Mouse (Mus musculus): ENCODE measurements around the gene Cers2. TPM values are rescaled to one million over a fixed set of nuclear protein-coding genes. Genes with fewer than 3 reads are reported as not detected.
"Not testable (repeated sequence)": the region's sequence is repeated elsewhere in the genome, so short reads cannot be mapped to it uniquely, and the experiment has no call there.

The Cers2 gene
- total RNA-seq, 2 experiments from 2014 or later = 59.4 to 62.9 TPM

DNA sequence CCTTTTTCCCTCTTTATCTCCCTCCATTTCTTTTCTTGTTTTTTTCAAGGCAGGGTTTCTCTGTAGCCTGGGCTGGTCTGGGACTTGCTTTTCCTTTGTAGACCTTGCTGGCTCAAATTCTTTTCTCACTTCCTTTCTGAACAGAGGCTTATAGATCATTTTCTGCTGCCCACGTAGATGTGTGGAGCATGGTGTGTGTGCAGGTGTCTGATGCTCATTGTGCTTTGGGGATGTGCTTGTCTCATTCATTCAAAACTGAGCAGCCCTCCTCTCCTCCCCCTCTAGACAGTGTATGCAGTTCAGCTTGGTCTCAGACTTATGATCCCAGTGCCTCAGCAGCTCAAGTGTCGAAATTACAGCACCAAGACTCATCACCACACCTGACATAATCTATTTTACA lies 4.5 kb downstream of the Cers2 start:
- no peak for DNase-seq

- peak in 1 of 2 experiments; percentile 45 for DNase-seq
Observed at GRCm38 (mm10) chr3:95319701-95320625, 5.4 kb downstream of the Cers2 start.

GRCm38 (mm10) chr3:95323429-95323828 lies 8.8 kb downstream of the Cers2 start:
- DNase-seq = no peak

- DNase-seq = no peak
Observed at GRCm38 (mm10) chr3:95324454-95325144, 10.0 kb downstream of the Cers2 start.

- DNase-seq = no peak
Observed at GRCm38 (mm10) chr3:95328803-95329404, 14.3 kb downstream of the Cers2 start.

- no peak for DNase-seq
Observed at GRCm38 (mm10) chr3:95331528-95331927, 16.9 kb downstream of the Cers2 start.

DNA sequence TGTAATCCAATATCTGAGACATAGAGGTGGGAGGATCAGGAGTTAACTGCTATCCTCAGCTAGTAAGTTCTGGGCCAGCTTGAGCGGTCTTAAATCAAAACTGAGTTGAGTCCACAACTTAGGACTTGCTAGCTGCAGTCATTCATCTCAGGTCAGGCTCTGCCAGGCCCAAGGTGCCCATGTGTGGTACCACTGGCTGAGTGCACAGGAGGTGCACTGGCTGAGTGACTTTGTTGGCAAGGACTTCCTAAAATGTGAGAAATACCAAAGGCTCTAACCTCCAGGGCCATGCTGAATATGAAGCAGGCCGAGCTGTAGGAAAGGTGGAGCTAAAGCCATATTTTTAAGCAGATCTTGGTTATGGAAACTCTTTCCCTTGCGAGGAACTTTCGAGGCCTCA lies 22.8 kb downstream of the Cers2 start:
- DNase-seq = no peak

GRCm38 (mm10) chr3:95338251-95338650 lies 23.7 kb downstream of the Cers2 start:
- no peak for DNase-seq

- DNase-seq = not testable (repeated sequence)
Observed at GRCm38 (mm10) chr3:95343356-95344000, 28.9 kb downstream of the Cers2 start.

GRCm38 (mm10) chr3:95346454-95346853 lies 31.9 kb downstream of the Cers2 start:
- no peak for DNase-seq

DNA sequence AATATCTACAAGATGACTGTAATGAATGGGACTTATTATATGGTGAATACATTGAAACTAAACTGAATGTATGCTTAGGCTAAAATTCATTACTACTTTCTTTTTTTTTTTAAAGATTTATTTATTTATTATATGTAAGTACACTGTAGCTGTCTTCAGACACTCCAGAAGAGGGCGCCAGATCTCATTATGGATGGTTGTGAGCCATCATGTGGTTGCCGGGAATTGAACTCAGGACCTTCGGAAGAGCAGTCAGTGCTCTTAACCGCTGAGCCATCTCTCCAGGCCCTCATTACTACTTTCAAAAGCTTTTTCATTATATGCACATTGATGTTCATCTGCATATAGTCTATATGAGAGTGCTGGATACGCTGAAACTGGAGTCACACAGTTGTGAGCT lies 33.8 kb downstream of the Cers2 start:
- DNase-seq = not testable (repeated sequence)

GRCm38 (mm10) chr3:95349491-95349890 lies 34.9 kb downstream of the Cers2 start:
- DNase-seq = no peak

DNA sequence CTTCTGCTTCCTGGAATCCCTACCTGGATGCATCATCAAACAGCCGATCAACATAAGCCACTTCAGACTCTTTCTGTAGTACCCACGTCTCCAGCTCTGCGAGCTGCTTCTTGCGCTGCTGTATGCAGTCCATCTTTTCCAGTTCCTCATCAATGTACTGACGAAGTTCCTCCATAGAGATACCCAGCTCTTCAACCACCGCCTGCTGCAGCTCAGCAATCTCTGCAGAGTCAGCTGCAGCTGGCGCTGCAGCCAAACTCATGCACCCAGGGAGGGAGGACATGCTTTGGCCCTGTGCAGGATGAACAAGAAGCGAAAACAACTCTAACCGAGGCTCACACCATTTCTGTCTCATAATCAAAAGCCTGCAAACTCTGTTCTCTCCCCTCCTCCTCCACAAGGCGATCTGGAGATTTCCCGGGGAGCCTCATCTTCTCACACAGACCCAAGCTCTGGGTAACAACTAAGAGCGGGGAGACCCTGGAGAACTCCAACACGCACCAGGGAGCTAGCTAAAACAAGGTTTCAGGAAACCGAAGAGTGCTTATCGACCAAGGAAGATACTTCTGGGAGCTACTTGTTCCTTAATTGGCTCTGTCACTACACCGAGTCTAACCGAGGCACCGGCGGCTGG lies 41.4 kb downstream of the Cers2 start:
- peak in 1 of 2 experiments; percentile 7 for DNase-seq

DNA sequence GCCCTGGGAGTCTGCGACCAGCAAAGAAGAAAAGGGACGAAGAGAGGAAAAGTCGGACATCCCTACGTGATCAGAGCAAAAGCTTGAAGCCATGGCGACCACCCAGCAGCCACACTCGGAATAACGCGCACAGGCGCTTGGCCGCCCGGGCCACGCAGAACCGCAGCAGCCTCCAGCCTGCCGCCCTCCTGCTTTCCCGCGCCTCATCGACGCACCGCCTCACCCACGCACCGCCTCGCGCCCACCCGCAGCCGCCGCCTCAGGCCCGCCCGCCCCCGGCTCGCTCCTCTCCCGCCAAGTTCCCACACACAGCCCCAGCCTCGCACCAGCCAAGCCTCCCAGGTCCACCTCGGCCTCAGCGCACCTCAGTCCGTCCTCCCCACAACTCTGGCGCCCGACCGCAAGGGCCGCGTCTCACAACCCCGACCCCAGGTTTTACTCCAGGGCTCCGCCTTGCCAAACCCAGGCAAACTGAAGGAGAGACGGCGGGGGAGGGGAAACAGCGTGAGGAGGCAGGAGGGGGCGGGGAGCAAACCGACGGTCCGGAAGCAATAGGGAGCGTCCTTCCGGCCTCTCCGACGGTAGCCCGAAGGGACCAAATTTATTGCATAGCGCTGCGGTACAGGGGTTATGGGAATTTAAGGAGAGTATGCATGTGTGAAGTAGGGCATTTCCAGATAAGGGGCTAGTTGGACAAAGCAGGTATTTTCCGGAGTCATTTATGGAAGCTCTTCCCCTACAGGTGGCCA lies 42.3 kb downstream of the Cers2 start, which contains the start of gene Setdb1:
Gene Setdb1 (minus strand): TSS at position 502 of the 749 bp plus-strand sequence.
- peak; percentile 89 to 94 for DNase-seq

DNA sequence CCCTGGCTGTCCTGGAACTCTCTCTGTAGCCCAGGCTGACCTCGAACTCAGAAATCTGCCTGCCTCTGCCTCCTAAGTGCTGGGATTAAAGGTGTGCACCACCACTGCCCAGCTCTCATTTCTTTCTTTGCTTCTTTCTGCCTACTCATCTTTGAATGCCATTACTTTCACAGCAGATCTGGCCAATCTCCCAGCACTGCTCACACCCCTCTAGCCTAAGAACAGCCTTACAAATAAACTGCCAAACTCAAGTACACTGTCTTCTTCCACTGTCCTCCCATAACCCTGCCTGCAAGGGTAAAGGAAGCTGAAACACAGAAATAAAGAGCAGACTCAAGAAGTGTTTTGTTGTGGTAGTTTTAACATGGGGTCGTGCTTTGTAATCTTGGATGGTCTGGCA lies 43.2 kb downstream of the Cers2 start:
- no peak for DNase-seq

DNA sequence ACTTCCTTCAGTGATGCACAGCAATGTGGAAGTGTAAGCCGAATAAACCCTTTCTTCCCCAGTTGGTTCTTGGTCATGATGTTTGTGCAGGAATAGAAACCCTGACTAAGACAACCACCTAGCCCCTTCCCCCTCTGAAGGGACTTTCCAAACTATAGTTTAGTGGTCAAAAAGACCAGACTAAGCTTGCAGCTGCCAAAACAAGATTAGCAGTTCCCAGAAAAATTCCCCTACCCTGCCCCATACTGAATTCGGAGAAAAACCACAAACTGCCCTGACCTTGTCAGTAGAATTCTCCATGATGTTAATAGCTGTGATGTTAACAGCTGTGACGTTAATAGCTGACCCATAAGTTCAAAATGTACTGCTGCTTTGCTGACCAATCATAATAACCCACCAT lies 45.7 kb downstream of the Cers2 start:
- DNase-seq = not testable (repeated sequence)

DNA sequence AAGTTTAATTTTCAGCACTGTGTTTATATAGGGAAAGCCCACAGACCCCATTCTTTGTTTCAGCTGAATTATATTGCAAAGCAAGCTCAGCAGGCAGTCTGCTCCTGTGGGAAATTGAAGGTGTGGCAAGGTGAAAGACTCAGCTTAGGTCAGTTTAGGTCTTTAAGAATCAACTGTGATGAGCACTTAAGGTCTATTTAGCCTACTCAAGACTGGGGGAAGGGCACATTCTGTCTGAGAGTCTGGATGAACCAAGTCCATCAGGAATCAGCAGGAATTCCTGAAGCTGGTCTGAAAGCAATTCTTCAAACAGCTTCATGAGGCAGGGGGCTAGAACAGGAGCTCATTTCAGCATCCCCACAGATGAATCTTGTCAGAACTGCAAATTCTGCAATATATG lies 55.5 kb downstream of the Cers2 start:
- DNase-seq = no peak
